Mouse (Mus musculus) neural tube, embryonic 12.5 days (tissue): ENCODE measurements around the gene Nsd2. TPM values are rescaled to one million over a fixed set of nuclear protein-coding genes. Genes with fewer than 3 reads are reported as not detected.
"Not testable (repeated sequence)": the region's sequence is repeated elsewhere in the genome, so short reads cannot be mapped to it uniquely, and the experiment has no call there.

Experiments
- ATAC-seq: fragments of 200-750 bp; cut with Nextera tagmentation; 2 replicates; pipeline ENCODE4 v1.8.0; 2017; ENCODE audit warnings: low read depth, mild to moderate bottlenecking, moderate TSS enrichment, moderate library complexity; ENCODE audit not compliant: low FRiP score
- H3K27ac ChIP-seq: fragments of 300-500 bp; sonication (generic); 2 replicates; pipeline ENCODE4 v1.5.1; 2016
- H3K27me3 ChIP-seq: fragments of 300-500 bp; sonication (generic); replicated peaks from 2 replicates; pipeline ENCODE4 v1.6.1; 2016; ENCODE audit warnings: mild to moderate bottlenecking
- H3K36me3 ChIP-seq: fragments of 300-500 bp; sonication (generic); 2 replicates; pipeline ENCODE4 v1.6.1; 2016; ENCODE audit warnings: mild to moderate bottlenecking
- H3K4me1 ChIP-seq: fragments of 300-500 bp; sonication (generic); 2 replicates; pipeline ENCODE4 v1.6.1; 2016
- H3K4me2 ChIP-seq: fragments of 300-500 bp; sonication (generic); replicated peaks from 2 replicates; pipeline ENCODE4 v1.6.1; 2016; ENCODE audit warnings: mild to moderate bottlenecking
- H3K4me3 ChIP-seq: fragments of 300-500 bp; sonication (generic); 2 replicates; pipeline ENCODE4 v1.5.1; 2016
- H3K9ac ChIP-seq: fragments of 300-500 bp; sonication (generic); 2 replicates; pipeline ENCODE4 v1.6.1; 2016; ENCODE audit warnings: mild to moderate bottlenecking
- H3K9me3 ChIP-seq: fragments of 300-500 bp; sonication (generic); 2 replicates; pipeline ENCODE4 v1.6.1; 2016; ENCODE audit warnings: mild to moderate bottlenecking
- WGBS: fragments of 180-500 bp; shearing (Covaris S2); methylation state at CpG from one replicate; pipeline ENCODE4 v1.1.7; 2016; 5-methylcytosine and 5-hydroxymethylcytosine counted together
- polyA plus RNA-seq: library from polyadenylated mRNA; unstranded; fragments of >200 nt; fragmentation: Nextera tagmentation; extraction: Ambion mirVana; gene quantifications from 2 replicates; pipeline ENCODE4 v1.2.1, GENCODE M21; 2016

Nsd2 gene
- polyA plus RNA-seq, 1 experiment from 2014 or later: 91.2 TPM

DNA sequence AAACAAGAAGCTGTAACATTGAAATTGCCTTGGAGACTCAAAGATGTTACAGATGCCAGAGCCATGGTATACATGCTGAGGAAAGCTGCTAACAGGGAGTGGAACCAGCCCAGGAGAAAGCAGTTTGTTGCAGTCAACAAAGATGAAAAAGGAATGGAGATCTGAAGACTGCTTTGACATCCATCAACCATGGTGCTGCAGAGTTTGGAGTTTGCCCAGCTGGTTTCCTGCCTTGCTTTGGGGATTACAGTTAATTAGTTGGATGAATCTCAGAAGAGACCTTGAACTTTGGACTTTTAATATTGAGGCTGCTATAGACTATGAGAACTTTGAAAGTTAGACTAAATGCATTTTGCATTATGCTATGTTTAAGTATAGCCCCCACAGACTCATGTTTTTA is 94.5 kb downstream of the Nsd2 start:
- not testable (repeated sequence) for H3K9ac ChIP-seq, H3K4me2 ChIP-seq, ATAC-seq, H3K27ac ChIP-seq, H3K9me3 ChIP-seq, H3K4me1 ChIP-seq, H3K4me3 ChIP-seq, H3K27me3 ChIP-seq
- peaks cover 45% of the 10 kb centered on the region for H3K36me3 ChIP-seq

GRCm38 (mm10) chr5:33916616-33917015 is 96.1 kb downstream of the Nsd2 start:
- not testable (repeated sequence) for H3K9ac ChIP-seq, H3K9me3 ChIP-seq, H3K27ac ChIP-seq, H3K4me1 ChIP-seq, H3K4me3 ChIP-seq, H3K4me2 ChIP-seq, H3K27me3 ChIP-seq, ATAC-seq
- H3K36me3 ChIP-seq: peaks cover 61% of the 10 kb centered on the region
- 94% methylated on average over 2 of the region's 2 CpGs for WGBS

GRCm38 (mm10) chr5:33919466-33919865 is 98.9 kb downstream of the Nsd2 start:
- ATAC-seq: no peak
- H3K27me3 ChIP-seq: no peaks in the 10 kb centered on the region
- H3K4me3 ChIP-seq: no peak overlapping the region
- H3K27ac ChIP-seq: no peak overlapping the region
- H3K4me2 ChIP-seq: no peak overlapping the region
- no peaks in the 10 kb centered on the region for H3K4me1 ChIP-seq
- WGBS: 98% methylated on average over 1 of the region's 1 CpGs
- no peak overlapping the region for H3K9ac ChIP-seq
- H3K9me3 ChIP-seq: no peaks in the 10 kb centered on the region
- peaks cover 60% of the 10 kb centered on the region for H3K36me3 ChIP-seq

- WGBS: 94% methylated on average over 2 of the region's 2 CpGs
- no peak overlapping the region for H3K4me3 ChIP-seq
- no peaks in the 10 kb centered on the region for H3K4me1 ChIP-seq
- ATAC-seq: no peak
- no peaks in the 10 kb centered on the region for H3K27me3 ChIP-seq
- no peaks in the 10 kb centered on the region for H3K9me3 ChIP-seq
- no peak overlapping the region for H3K9ac ChIP-seq
- H3K27ac ChIP-seq: no peak overlapping the region
- H3K36me3 ChIP-seq: peaks cover 60% of the 10 kb centered on the region
- no peak overlapping the region for H3K4me2 ChIP-seq
Observed at GRCm38 (mm10) chr5:33920037-33920436, 99.5 kb downstream of the Nsd2 start.

DNA sequence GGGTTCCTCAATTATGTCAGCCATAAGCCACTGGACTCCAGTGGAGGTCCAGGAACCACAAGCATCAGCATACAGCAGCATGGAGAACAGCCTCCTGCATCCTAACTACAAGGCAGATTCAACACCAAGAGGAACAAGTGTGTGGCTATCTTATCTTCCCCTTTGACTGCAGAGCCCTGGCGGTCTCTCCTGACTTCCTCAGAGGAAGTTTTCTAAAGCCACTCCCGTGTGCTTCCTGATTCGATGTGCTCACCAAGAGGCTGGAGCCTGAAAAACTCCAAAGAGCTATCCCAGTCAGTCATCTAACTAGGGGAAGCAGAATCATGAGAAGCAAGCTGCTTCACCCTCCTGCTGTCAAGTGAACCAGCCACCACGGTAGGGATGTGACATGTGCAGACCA is 100.4 kb downstream of the Nsd2 start:
- no peaks in the 10 kb centered on the region for H3K27me3 ChIP-seq
- ATAC-seq: no peak
- no peak overlapping the region for H3K4me2 ChIP-seq
- no peaks in the 10 kb centered on the region; the same call in 1 of the 2 replicates for H3K9me3 ChIP-seq
- peaks cover 53% of the 10 kb centered on the region for H3K36me3 ChIP-seq
- H3K4me3 ChIP-seq: no peak overlapping the region
- H3K27ac ChIP-seq: no peak overlapping the region
- H3K9ac ChIP-seq: no peak overlapping the region
- WGBS: 76% methylated on average over 4 of the region's 4 CpGs
- H3K4me1 ChIP-seq: no peaks in the 10 kb centered on the region

GRCm38 (mm10) chr5:33921486-33922235 is 101.1 kb downstream of the Nsd2 start:
- Histone ChIP-seq H3K4me1 (no peaks in the 10 kb centered on the region), H3K36me3 (peaks cover 52% of the 10 kb centered on the region), H3K27ac (no peak overlapping the region), H3K4me3 (no peak overlapping the region), H3K9ac (no peak overlapping the region), H3K9me3 (no peaks in the 10 kb centered on the region; the same call in 1 of the 2 replicates), H3K4me2 (no peak overlapping the region), H3K27me3 (no peaks in the 10 kb centered on the region)
- ATAC-seq: no peak
- WGBS: 87% methylated on average over 7 of the region's 7 CpGs

DNA sequence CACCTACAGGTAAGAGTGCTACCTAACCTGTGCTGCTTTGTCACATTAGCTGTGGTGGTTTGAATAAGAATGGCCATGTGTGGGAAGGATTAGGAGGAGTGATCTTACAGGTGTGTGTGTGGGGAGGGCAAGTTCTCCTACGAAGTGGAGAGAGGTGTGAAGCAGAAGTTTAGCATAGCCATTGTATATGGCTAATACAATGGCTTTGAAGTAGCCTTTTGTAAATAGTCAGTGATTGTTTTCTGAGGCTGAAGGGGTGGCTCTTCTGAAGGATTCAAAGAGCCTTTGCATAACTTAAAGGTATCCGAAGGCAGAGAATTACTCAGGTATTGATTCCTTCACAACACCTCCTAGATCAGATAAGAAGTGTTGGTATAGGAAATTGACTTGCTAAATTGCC is 102.0 kb downstream of the Nsd2 start:
- WGBS: 36% methylated on average over 2 of the region's 2 CpGs

DNA sequence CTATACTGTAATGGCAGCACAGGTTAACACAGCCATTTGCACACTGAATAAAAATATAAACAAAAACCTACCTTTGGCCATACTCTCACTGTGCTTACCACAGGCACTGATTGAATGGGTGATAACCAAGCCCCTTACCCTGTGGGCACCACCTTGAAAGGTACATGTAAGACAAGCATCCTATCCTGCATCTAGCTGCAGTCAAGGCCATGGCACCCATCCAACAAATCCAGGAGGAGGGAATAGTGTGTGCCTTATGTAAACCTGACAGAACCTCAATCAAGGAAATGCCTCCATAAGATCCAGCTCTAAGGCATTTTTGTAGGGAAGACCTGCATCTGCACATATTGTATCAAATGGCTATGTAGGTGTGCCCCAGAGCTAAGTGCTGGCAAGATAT is 105.6 kb downstream of the Nsd2 start:
- no peaks in the 10 kb centered on the region for H3K27me3 ChIP-seq
- H3K4me1 ChIP-seq: no peaks in the 10 kb centered on the region
- peaks cover 40% of the 10 kb centered on the region for H3K36me3 ChIP-seq
- no peak overlapping the region for H3K4me2 ChIP-seq
- H3K27ac ChIP-seq: no peak overlapping the region
- no peak for ATAC-seq
- H3K4me3 ChIP-seq: no peak overlapping the region
- peaks cover 12% of the 10 kb centered on the region for H3K9me3 ChIP-seq
- no peak overlapping the region for H3K9ac ChIP-seq

More for the DNA sequence above, 102.0 kb downstream of the Nsd2 start:
- H3K27ac ChIP-seq: no peak overlapping the region
- no peak overlapping the region for H3K9ac ChIP-seq
- no peaks in the 10 kb centered on the region; the same call in 1 of the 2 replicates for H3K9me3 ChIP-seq
- H3K4me1 ChIP-seq: no peaks in the 10 kb centered on the region
- no peak overlapping the region for H3K4me2 ChIP-seq
- no peak overlapping the region for H3K4me3 ChIP-seq
- no peak for ATAC-seq
- H3K36me3 ChIP-seq: peaks cover 47% of the 10 kb centered on the region
- no peaks in the 10 kb centered on the region for H3K27me3 ChIP-seq

GRCm38 (mm10) chr5:33932413-33932812 is 111.9 kb downstream of the Nsd2 start:
- no peaks in the 10 kb centered on the region for H3K27me3 ChIP-seq
- H3K9ac ChIP-seq: no peak overlapping the region
- H3K4me2 ChIP-seq: no peak overlapping the region
- H3K27ac ChIP-seq: no peak overlapping the region
- H3K36me3 ChIP-seq: peaks cover 24% of the 10 kb centered on the region
- no peak overlapping the region for H3K4me3 ChIP-seq
- ATAC-seq: no peak
- peaks cover 12% of the 10 kb centered on the region; the same call in 1 of the 2 replicates for H3K9me3 ChIP-seq
- H3K4me1 ChIP-seq: peaks cover 26% of the 10 kb centered on the region
- 78% methylated on average over 2 of the region's 2 CpGs for WGBS

- Histone ChIP-seq H3K36me3 (peaks cover 19% of the 10 kb centered on the region), H3K9ac (no peak overlapping the region), H3K27ac (no peak overlapping the region), H3K4me2 (peak overlapping the region; percentile 66), H3K9me3 (peaks cover 12% of the 10 kb centered on the region; the same call in 1 of the 2 replicates), H3K4me1 (peaks cover 26% of the 10 kb centered on the region), H3K27me3 (no peaks in the 10 kb centered on the region), H3K4me3 (no peak overlapping the region)
- no peak for ATAC-seq
- 92% methylated on average over 2 of the region's 2 CpGs for WGBS
Observed at GRCm38 (mm10) chr5:33934081-33934480, 113.6 kb downstream of the Nsd2 start.

DNA sequence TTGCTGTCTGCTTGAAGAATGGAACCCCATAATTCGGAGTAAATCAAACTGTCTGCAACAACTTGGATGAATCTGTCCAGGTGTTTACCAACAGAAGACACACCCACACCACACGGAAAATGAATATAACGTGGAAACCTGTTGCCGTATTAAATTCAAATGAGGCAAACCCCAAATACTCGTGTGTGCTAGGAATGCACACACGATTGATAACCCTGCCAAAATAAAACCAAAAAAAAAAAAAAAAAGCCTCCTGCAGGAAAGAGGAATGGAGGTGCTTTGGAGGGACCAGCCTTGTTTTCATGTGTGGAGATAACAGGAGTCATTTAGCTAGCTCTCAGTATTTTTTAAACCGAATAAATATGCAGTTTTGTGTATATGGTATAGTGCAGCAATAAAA is 114.4 kb downstream of the Nsd2 start:
- WGBS: 84% methylated on average over 7 of the region's 7 CpGs
- ATAC-seq: no peak
- Histone ChIP-seq H3K9me3 (peaks cover 5% of the 10 kb centered on the region; the same call in 1 of the 2 replicates), H3K27ac (no peak overlapping the region), H3K4me2 (peak overlapping the region; percentile 66), H3K36me3 (peaks cover 11% of the 10 kb centered on the region), H3K9ac (no peak overlapping the region), H3K27me3 (no peaks in the 10 kb centered on the region), H3K4me3 (peak overlapping the region; percentile 83; the same call in 1 of the 2 replicates), H3K4me1 (peaks cover 26% of the 10 kb centered on the region)

DNA sequence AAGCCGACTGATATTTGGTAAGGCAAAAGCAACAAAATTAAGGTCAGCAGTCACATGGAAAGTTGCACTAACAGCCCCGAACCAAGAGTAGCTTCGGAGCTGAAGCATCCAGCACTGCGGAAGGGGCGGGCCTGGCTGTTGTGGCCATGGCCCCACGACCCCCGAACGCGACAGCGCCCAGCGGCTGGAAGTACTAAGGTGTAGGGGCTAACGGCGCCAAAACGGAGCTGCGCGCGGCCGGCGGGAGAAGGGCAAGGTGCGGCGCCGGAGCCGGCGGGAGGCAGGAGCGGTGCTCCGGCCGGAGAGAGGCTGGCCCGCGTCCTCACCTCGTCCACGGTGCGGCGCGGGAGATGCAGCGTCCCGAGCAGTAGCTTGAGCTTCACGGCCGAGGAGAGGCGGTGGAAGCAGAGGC is 115.2 kb downstream of the Nsd2 start:
- H3K9ac ChIP-seq: peak overlapping the region; percentile 93
- WGBS: under 1% methylated on average over 39 of the region's 39 CpGs
- H3K4me2 ChIP-seq: peak overlapping the region; percentile 66
- H3K4me1 ChIP-seq: peaks cover 26% of the 10 kb centered on the region
- no peaks in the 10 kb centered on the region for H3K27me3 ChIP-seq
- peak overlapping the region; percentile 74; the same call in 1 of the 2 replicates for H3K27ac ChIP-seq
- H3K36me3 ChIP-seq: peaks cover 6% of the 10 kb centered on the region
- peak overlapping the region; percentile 83 for H3K4me3 ChIP-seq
- ATAC-seq: peak; percentile 73
- 0 out of 2 replicates have a peak, but pooled peaks cover 2% of the 10 kb centered on the region for H3K9me3 ChIP-seq
